Mouse (Mus musculus) liver, embryonic 12.5 days (tissue): ENCODE results near the gene Ndrg4. TPM values are rescaled to one million over a fixed set of nuclear protein-coding genes. Genes with fewer than 3 reads are reported as not detected.
A peak's percentile ranks its signal among the peaks of the same experiment; 100 is the strongest.
"Not testable (repeated sequence)": the region's sequence is repeated elsewhere in the genome, so short reads cannot be mapped to it uniquely, and the experiment has no call there.

Experiments used
- ATAC-seq: fragments of 200-750 bp; cut with Nextera tagmentation; 2 replicates; pipeline ENCODE4 v1.8.0; 2017; ENCODE audit warnings: moderate number of reproducible peaks, mild to moderate bottlenecking, moderate library complexity
- H3K27ac ChIP-seq: fragments of 300-500 bp; sonication (generic); 2 replicates; pipeline ENCODE4 v1.5.1; 2016; ENCODE audit warnings: mild to moderate bottlenecking
- H3K27me3 ChIP-seq: fragments of 300-500 bp; sonication (generic); replicated peaks from 2 replicates; pipeline ENCODE4 v1.6.1; 2016; ENCODE audit warnings: mild to moderate bottlenecking, moderate library complexity
- H3K36me3 ChIP-seq: fragments of 300-500 bp; sonication (generic); 2 replicates; pipeline ENCODE4 v1.6.1; 2016; ENCODE audit warnings: mild to moderate bottlenecking, moderate library complexity
- H3K4me1 ChIP-seq: fragments of 300-500 bp; sonication (generic); 2 replicates; pipeline ENCODE4 v1.6.1; 2016
- H3K4me2 ChIP-seq: fragments of 300-500 bp; sonication (generic); 2 replicates; pipeline ENCODE4 v1.6.1; 2016; ENCODE audit warnings: mild to moderate bottlenecking, moderate library complexity
- H3K4me3 ChIP-seq: fragments of 300-500 bp; sonication (generic); 2 replicates; pipeline ENCODE4 v1.5.1; 2016; ENCODE audit warnings: mild to moderate bottlenecking, moderate library complexity
- H3K9ac ChIP-seq: fragments of 300-500 bp; sonication (generic); 2 replicates; pipeline ENCODE4 v1.6.1; 2016; ENCODE audit warnings: mild to moderate bottlenecking, moderate library complexity
- H3K9me3 ChIP-seq: fragments of 300-500 bp; sonication (generic); replicated peaks from 2 replicates; pipeline ENCODE4 v1.6.1; 2016; ENCODE audit warnings: mild to moderate bottlenecking, moderate library complexity
- WGBS: fragments of 180-500 bp; shearing (Covaris S2); methylation state at CpG from one replicate; pipeline ENCODE4 v1.1.7; 2016; ENCODE audit not compliant: insufficient replicate concordance; 5-methylcytosine and 5-hydroxymethylcytosine counted together
- polyA plus RNA-seq: library from polyadenylated mRNA; unstranded; fragments of >200 nt; fragmentation: Nextera tagmentation; extraction: Ambion mirVana; gene quantifications from 2 replicates; pipeline ENCODE4 v1.2.1, GENCODE M21; 2016

Ndrg4 gene
- polyA plus RNA-seq, 1 experiment from 2014 or later = 1.9 TPM

DNA sequence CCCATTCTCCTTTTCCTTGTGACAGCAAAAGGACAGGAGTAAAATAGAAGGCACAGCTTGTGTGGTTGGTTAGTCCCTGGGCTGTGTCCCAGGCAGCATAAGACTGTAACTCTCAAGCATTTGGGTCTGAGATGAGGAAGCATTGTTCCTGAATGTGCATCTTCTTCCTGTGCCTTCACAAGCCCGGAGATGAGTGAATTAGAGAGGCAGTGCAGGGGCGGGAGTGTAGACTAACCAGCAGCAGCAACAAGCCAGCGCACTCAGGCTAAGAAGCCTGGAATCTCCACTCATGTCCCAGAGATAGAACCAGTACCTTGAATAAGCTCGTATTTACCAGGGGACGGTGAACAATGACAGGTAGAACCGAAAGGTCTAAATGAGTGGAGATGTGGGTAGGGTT lies 15.2 kb upstream of the Ndrg4 start:
- Histone ChIP-seq H3K4me2 (no peak overlapping the region), H3K4me3 (no peak overlapping the region), H3K9ac (no peak overlapping the region), H3K9me3 (no peaks in the 10 kb centered on the region), H3K27ac (no peak overlapping the region), H3K27me3 (no peaks in the 10 kb centered on the region), H3K4me1 (peaks cover 8% of the 10 kb centered on the region; the same call in 1 of the 2 replicates), H3K36me3 (no peaks in the 10 kb centered on the region)
- ATAC-seq = no peak
- 78% methylated on average over 6 of the region's 6 CpGs for WGBS

DNA sequence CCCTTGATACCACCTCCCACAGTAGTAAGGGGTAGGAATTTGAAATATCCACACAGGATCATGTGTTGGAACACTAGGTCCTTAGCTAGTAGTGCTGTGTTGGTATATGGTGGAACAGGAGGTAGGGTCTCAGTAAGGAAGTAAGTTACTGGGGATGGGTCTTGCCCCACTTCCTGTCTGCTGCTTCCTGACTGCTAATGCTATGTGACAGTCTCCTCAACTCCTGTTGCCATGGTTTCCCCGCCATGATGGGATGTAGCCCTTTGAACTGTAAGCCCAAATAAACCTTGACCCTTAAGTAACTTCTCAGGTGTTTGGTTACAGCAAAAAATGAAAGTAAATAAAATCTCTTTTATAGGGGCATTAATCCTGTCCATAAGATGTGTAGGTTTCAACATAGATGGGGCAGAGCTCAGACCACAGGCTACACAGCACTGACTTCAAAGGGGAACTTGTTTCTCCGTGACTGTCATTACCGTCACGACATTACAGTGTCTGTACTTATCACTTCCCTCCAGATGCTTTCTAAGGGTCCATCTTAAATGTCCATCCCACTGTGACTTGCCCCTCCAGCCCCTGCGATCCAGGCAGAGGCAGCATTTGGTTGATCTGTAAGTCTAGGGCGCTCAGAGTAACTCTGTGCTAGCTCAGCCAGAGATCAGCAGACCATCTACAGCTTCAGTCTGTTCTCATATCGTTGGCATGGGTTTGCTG lies 13.7 kb upstream of the Ndrg4 start:
- H3K27me3 ChIP-seq = no peaks in the 10 kb centered on the region
- 32% methylated on average over 7 of the region's 7 CpGs for WGBS
- no peaks in the 10 kb centered on the region for H3K36me3 ChIP-seq
- H3K4me2 ChIP-seq = no peak overlapping the region
- H3K4me3 ChIP-seq = no peak overlapping the region
- H3K9ac ChIP-seq = no peak overlapping the region
- H3K4me1 ChIP-seq = peaks cover 8% of the 10 kb centered on the region; the same call in 1 of the 2 replicates
- H3K9me3 ChIP-seq = no peaks in the 10 kb centered on the region
- ATAC-seq = peak; percentile 42
- H3K27ac ChIP-seq = no peak overlapping the region

DNA sequence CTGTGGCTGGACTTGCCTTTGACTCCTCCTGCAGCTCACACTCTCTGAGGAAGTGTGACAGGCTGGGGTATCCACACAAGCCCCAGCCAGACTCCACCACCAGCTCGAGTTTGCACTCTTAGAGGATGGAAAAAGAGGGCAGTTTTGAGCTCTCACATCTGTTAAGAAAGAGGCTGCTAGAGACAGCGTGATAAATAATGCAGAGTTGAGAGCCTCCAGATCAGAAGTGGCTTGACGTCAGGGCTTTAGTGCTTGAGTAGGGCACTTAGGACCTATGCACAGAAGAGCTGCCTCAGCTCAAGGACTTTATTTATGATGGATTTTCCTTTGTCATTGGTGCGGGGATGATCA lies 13.2 kb upstream of the Ndrg4 start:
- no peak overlapping the region for H3K4me2 ChIP-seq
- peaks cover 8% of the 10 kb centered on the region; the same call in 1 of the 2 replicates for H3K4me1 ChIP-seq
- no peak overlapping the region for H3K9ac ChIP-seq
- no peaks in the 10 kb centered on the region for H3K36me3 ChIP-seq
- ATAC-seq = no peak
- H3K27ac ChIP-seq = no peak overlapping the region
- H3K9me3 ChIP-seq = no peaks in the 10 kb centered on the region
- WGBS = 45% methylated on average over 4 of the region's 4 CpGs
- no peaks in the 10 kb centered on the region for H3K27me3 ChIP-seq
- no peak overlapping the region for H3K4me3 ChIP-seq

DNA sequence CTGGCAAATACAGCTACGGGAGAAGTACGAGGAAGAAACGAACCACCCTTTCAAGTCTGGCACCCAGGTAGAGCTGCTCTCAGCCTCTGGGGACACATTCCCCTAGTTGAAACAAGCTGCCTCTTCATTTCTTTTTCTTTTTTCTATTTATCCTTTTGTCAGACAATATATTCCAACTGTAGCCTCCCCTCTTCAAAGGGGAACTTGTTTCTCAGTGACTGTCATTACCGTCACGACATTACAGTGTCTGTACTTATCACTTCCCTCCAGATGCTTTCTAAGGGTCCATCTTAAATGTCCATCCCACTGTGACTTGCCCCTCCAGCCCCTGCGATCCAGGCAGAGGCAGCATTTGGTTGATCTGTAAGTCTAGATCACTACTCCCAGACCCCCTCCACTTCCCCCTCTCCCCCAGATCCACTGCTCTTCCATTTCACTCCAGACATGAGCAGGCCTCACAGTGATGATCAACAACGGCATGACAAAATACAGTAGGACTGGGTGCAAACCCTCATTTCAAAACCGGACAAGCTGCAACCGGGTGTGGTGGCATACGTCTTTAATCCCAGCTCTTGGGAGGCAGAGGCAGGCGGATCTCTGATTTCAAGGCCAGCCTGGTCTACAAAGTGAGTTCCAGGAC lies 10.8 kb upstream of the Ndrg4 start:
- H3K9me3 ChIP-seq, H3K4me2 ChIP-seq, H3K9ac ChIP-seq, H3K4me3 ChIP-seq, H3K4me1 ChIP-seq, ATAC-seq, H3K27me3 ChIP-seq, H3K27ac ChIP-seq, H3K36me3 ChIP-seq: not testable (repeated sequence)
- 57% methylated on average over 11 of the region's 11 CpGs for WGBS

DNA sequence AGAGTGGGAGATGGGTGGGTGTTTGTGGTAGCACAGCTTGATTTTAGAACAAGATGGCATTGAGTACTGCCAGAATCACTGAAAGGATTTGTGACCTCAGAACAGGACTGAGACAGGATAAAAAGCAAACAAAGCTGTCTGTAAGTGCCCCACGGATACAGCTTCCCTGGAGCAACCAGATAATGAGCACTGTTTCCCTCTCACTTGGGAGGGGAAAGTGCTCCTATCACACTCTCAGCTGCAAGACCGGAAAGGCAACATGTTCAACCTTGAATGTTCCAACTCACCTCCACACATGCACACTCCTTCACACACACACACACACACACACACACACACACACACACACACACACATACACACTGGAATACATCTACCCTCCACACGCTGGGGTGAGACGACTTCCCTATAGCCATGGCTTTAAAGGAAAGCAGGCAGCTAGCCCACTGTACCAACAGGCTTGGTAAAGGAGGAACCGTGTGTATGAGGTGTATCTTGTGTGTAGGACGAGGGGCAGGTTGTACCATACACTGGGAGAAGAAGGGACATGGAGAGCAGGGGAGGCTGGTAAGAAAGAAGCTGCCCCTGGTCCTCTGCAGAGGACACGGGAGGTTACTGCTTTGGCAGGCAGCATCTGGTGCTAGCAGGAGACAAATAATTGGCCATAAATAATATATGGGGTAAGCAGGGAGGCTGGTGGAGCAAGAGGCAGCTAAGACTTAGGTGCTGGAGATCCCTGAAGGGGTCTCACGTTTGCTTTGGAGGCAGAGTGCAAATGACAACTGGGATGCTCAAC lies 8.4 kb upstream of the Ndrg4 start:
- Histone ChIP-seq H3K27ac (no peak overlapping the region), H3K9me3 (no peaks in the 10 kb centered on the region), H3K4me3 (no peak overlapping the region), H3K4me1 (0 out of 2 replicates have a peak, but pooled peaks cover 4% of the 10 kb centered on the region), H3K27me3 (peaks cover 26% of the 10 kb centered on the region), H3K36me3 (no peaks in the 10 kb centered on the region), H3K4me2 (no peak overlapping the region), H3K9ac (no peak overlapping the region)
- ATAC-seq = no peak
- WGBS = 47% methylated on average over 8 of the region's 8 CpGs

DNA sequence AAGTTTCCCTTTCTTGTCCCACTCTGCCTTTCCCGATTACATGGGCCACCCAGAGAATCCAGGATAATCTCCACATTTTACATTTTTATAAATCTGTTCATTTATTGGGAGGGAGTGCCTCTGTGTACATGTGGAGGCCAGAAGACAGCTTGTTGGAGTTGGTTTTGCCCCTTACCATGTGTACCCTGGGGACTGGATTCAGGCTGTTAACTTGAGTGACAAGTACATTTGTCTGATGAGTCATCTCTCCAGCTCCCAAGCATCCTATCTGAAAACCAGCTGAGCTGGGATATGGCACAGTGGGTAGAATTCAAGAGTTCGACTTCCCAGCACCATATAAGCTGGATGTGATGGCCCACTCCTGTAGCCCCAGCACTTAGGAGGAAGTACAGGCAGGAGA lies 6.8 kb upstream of the Ndrg4 start:
- Histone ChIP-seq H3K4me3 (no peak overlapping the region), H3K9ac (no peak overlapping the region), H3K9me3 (no peaks in the 10 kb centered on the region), H3K36me3 (no peaks in the 10 kb centered on the region), H3K4me2 (no peak overlapping the region), H3K4me1 (no peaks in the 10 kb centered on the region), H3K27me3 (peaks cover 42% of the 10 kb centered on the region), H3K27ac (no peak overlapping the region)
- 56% methylated on average over 2 of the region's 2 CpGs for WGBS
- no peak for ATAC-seq

DNA sequence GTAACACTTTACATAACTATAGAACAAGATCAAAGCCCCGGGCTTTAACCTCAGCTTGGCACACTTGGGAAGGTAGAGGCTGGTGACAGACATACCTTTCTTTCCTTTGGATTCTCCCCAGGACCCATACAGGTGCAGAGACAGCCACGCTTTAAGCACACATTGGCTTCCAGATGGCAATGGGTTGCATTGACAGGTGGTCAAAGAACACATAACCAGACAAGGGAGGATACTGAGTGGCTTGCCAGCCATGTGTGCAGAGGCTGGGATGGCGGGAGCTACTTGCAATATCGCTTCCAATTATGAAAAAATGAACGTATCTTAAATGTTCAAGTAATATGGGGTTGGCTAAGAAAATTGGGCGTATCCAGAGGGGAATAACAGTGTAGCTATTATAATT lies 4.9 kb upstream of the Ndrg4 start:
- Histone ChIP-seq H3K9me3 (no peaks in the 10 kb centered on the region), H3K27me3 (peaks cover 61% of the 10 kb centered on the region)

DNA sequence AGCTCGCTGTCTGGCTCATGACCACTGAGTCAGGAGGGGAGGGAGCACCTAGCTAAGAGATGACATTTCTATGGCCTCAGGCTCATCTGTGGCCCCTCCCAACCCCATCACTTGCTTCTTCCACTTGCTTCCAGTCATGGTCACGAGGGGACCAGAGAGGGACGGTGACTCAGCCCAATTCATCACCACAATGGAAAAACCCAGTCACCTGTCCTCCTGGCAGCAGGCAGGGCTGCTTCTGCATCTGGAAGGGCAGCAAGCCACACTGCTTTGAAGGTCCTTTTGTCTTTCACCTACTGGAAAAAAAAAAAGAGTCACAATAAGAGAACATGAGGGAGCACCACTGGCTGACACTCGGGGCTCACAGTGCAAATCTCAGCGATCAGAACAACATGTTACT lies 4.0 kb upstream of the Ndrg4 start:
- peaks cover 70% of the 10 kb centered on the region for H3K27me3 ChIP-seq
- WGBS = 55% methylated on average over 5 of the region's 5 CpGs
- H3K4me3 ChIP-seq = no peak overlapping the region
- no peaks in the 10 kb centered on the region for H3K36me3 ChIP-seq
- ATAC-seq = no peak
- H3K27ac ChIP-seq = no peak overlapping the region
- no peaks in the 10 kb centered on the region for H3K9me3 ChIP-seq
- no peaks in the 10 kb centered on the region; the same call in 1 of the 2 replicates for H3K4me1 ChIP-seq
- no peak overlapping the region for H3K4me2 ChIP-seq
- H3K9ac ChIP-seq = no peak overlapping the region

More for the DNA sequence above, 4.9 kb upstream of the Ndrg4 start:
- no peaks in the 10 kb centered on the region for H3K36me3 ChIP-seq
- no peak overlapping the region for H3K4me2 ChIP-seq
- H3K9ac ChIP-seq = no peak overlapping the region
- H3K4me1 ChIP-seq = no peaks in the 10 kb centered on the region
- H3K4me3 ChIP-seq = no peak overlapping the region
- no peak overlapping the region for H3K27ac ChIP-seq
- no peak for ATAC-seq
- WGBS = 62% methylated on average over 6 of the region's 6 CpGs

DNA sequence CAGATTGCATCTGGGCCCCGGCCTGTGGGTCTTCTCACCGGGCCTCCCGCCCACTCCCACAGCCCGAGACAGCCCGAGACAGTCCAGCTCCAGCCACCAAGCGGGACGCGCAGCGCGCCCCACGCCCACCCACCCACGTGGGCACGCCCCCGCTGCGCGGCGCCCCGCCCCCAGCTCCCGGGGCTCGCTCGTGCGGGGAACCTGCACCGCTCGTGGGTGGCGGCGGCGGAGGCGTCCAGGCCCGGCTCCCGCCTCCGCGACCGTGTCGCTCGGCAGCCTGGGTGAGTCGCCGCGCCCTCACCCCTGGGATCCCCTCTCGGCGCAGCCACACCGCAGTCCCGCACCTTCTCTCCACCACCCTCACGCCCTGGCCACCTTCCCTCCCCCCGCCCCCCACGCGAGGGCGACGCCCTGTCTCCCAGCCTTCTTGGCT lies 827 bp downstream of the Ndrg4 start:
- Histone ChIP-seq H3K9ac (no peak overlapping the region), H3K27ac (no peak overlapping the region), H3K9me3 (no peaks in the 10 kb centered on the region), H3K36me3 (no peaks in the 10 kb centered on the region), H3K4me3 (peak overlapping the region; percentile 48), H3K4me1 (peaks cover 4% of the 10 kb centered on the region), H3K27me3 (peaks cover 96% of the 10 kb centered on the region), H3K4me2 (peak overlapping the region; percentile 72)
- no peak for ATAC-seq
- WGBS = 2% methylated on average over 35 of the region's 48 CpGs

DNA sequence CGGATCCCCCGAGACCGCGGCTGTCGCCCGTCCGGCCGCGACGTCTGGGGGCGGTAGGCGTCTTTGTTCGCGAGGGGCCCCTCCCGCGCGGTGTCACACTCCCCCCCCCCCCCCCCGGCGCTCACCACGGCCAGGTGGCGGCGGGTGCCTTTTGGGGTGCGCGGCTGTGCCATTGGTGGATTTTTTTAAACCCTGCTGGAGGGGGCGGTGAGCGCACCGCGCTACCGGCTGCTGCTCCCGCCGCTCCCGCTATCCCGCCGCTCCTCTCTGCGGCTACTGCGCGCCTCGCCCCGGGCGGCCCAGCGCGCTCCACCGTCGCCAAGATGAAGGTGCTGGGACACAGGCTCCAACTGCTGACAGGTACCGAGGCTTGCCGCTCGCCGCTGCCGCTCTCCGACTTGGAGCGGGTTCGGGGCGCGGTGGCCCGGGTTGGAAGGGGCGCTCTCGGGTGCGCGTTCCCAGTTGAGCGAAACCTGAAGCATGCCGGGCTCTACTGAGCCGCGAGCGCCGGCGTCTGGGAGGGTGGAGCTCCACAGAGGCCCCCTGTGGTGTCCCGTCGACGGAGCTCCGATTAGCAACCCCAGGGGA lies 1.3 kb downstream of the Ndrg4 start:
- Histone ChIP-seq H3K4me2 (peak overlapping the region; percentile 72), H3K27me3 (peaks cover 95% of the 10 kb centered on the region), H3K4me1 (peaks cover 4% of the 10 kb centered on the region), H3K4me3 (peak overlapping the region; percentile 48), H3K36me3 (no peaks in the 10 kb centered on the region), H3K9me3 (no peaks in the 10 kb centered on the region), H3K27ac (no peak overlapping the region), H3K9ac (no peak overlapping the region)
- 3% methylated on average over 54 of the region's 70 CpGs for WGBS
- ATAC-seq = no peak

DNA sequence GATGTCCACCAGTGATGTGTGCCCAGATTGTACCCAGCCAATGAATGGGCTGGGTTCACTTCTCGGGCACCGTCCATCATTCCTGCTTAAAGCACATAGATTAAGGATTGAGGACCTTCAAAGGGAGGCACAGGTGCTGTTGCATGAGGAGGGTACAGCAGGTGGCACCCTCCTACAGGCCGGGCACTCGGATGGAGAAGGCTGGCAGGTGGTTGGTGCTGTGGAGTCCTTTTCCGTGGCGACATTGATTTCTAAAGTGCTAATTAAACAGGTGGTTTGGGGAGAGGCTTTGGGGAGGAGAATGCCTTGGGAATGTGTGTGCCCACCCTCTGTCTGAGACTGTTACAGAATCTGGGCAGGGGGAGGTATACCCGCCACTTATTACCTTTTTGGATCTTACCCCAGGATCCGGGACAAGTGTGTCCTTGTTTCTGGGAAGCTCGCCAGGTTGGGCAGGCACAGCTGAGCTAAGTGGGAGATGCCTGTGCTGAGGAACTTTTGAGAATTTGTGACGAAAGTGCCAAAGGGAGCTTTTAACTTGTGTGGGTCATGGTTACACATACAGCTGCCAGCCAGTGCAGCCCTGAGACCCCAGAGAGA lies 11.4 kb downstream of the Ndrg4 start:
- H3K27ac ChIP-seq = no peak overlapping the region
- no peaks in the 10 kb centered on the region for H3K9me3 ChIP-seq
- H3K9ac ChIP-seq = no peak overlapping the region
- H3K27me3 ChIP-seq = peaks cover 68% of the 10 kb centered on the region
- no peaks in the 10 kb centered on the region for H3K4me1 ChIP-seq
- no peak overlapping the region for H3K4me3 ChIP-seq
- no peak for ATAC-seq
- H3K36me3 ChIP-seq = no peaks in the 10 kb centered on the region
- WGBS = 62% methylated on average over 10 of the region's 10 CpGs
- no peak overlapping the region for H3K4me2 ChIP-seq
